Mouse (Mus musculus): Measurements from ENCODE around the gene Fam241a.

DNA sequence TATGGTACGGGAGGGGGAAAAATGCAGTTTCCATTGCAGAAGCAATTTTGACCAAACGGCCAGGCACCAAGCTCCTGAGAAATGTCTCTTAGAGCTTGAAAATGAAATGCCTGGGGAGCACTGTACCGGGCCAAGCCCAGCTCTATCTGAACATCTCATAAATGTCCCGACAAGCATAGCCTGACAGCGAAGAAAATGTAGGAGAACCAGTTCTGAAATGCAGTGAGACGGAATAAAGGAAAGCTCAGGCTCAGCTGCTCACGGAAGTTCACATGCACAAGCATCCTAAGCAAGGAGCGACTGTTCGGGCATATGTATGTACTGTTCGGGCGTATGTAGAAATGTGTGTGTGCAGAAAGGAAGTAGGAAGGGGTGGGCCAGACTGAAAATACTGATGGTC, 34.8 kb downstream of the Fam241a start:
- no peak for TF ChIP-seq CTCF (IDR thresholded peaks at IDR 0.05; ENCODE audit: insufficient read depth, low read depth, low read length)
- TF ChIP-seq POLR2A (IDR thresholded peaks at IDR 0.05; ENCODE audit: insufficient read depth, low read depth, low read length) = no peak

Data from olfactory bulb, adult 2 months (tissue).